ENCODE assay signal across 21 mouse cellular contexts in genomic region chr9:117297662-117298531, GRCm38 (mm10).
DNase-seq lines count a peak whose midpoint lies in the region; ATAC-seq and TF ChIP-seq lines count a peak whose summit lies in the region.
"Had no signal": no experiment of that assay in that cellular context is flagged by ENCODE, and none has a peak within 500 bp of the region (broad histone marks: within the 10 kb centered on the region; RNA-seq: fewer than 3 reads in every experiment).

No protein-coding gene starts in this region.

- H3K4me1 ChIP-seq in hindbrain, embryonic 13.5 days (replicated peaks), result peaks cover 15% of the 10 kb centered on the region
- H3K4me1 ChIP-seq in hindbrain, postnatal 0 days (ENCODE audit: insufficient read depth, low read length), result no peaks in the 10 kb centered on the region; the same call in 1 of the 2 replicates
- peaks cover 5% of the 10 kb centered on the region for H3K4me1 ChIP-seq in ES-Bruce4 (ENCODE audit: control insufficient read depth, insufficient read depth, low read length)
- H3K4me1 ChIP-seq: embryonic facial prominence, embryonic 12.5 days; heart, embryonic 10.5 days; limb, embryonic 12.5 days; liver, embryonic 12.5 days had no signal

- H3K27me3 ChIP-seq in hindbrain, embryonic 13.5 days, result no peaks in the 10 kb centered on the region
- H3K27me3 ChIP-seq in hindbrain, postnatal 0 days (ENCODE audit: insufficient read depth, low read length), result no peaks in the 10 kb centered on the region
- peaks cover 5% of the 10 kb centered on the region; the same call in 1 of the 2 replicates for H3K27me3 ChIP-seq in ES-Bruce4 (ENCODE audit: control insufficient read depth, insufficient read depth, low read length, poor library complexity, severe bottlenecking)
- H3K27me3 ChIP-seq: embryonic facial prominence, embryonic 12.5 days; limb, embryonic 12.5 days; liver, embryonic 12.5 days had no signal

- H3K4me2 ChIP-seq in hindbrain, embryonic 13.5 days, result no peak overlapping the region
- H3K4me2 ChIP-seq in hindbrain, postnatal 0 days (ENCODE audit: low read depth, low read length), result no peak overlapping the region
- H3K4me2 ChIP-seq: embryonic facial prominence, embryonic 12.5 days; forebrain, embryonic 13.5 days; limb, embryonic 12.5 days; liver, embryonic 12.5 days; midbrain, embryonic 15.5 days had no signal

- no peak for TF ChIP-seq CTCF in hindbrain, postnatal 0 days (IDR thresholded peaks at IDR 0.05; ENCODE audit: low read depth)
- no peak for TF ChIP-seq CTCF in ES-Bruce4 (IDR thresholded peaks at IDR 0.05; ENCODE audit: low read depth, low read length)
- no peak for TF ChIP-seq CTCF in brain, embryonic 14.5 days (IDR thresholded peaks at IDR 0.05; ENCODE audit: borderline replicate concordance, extremely low read depth, insufficient read depth, insufficient read length)

- no peak overlapping the region for H3K4me3 ChIP-seq in hindbrain, embryonic 13.5 days
- no peak overlapping the region for H3K4me3 ChIP-seq in hindbrain, postnatal 0 days (ENCODE audit: low read length)
- H3K4me3 ChIP-seq in ES-Bruce4 (ENCODE audit: low read depth, low read length), result no peak overlapping the region
- H3K4me3 ChIP-seq: embryonic facial prominence, embryonic 12.5 days; erythroblast, embryonic 14.5 days; forebrain, embryonic 13.5 days; heart, embryonic 10.5 days; limb, embryonic 12.5 days; liver, embryonic 12.5 days; midbrain, embryonic 15.5 days had no signal

- TF ChIP-seq POLR2A in ES-Bruce4 (IDR thresholded peaks at IDR 0.05; ENCODE audit: insufficient read depth, low read length), result no peak
- TF ChIP-seq POLR2A in brain, embryonic 14.5 days (IDR thresholded peaks at IDR 0.05; ENCODE audit: borderline replicate concordance, extremely low read depth, insufficient read depth, insufficient read length, poor library complexity, severe bottlenecking), result no peak

- H3K36me3 ChIP-seq in hindbrain, embryonic 13.5 days, result no peaks in the 10 kb centered on the region
- H3K36me3 ChIP-seq in hindbrain, postnatal 0 days (ENCODE audit: insufficient read depth, low read length), result no peaks in the 10 kb centered on the region
- no peaks in the 10 kb centered on the region for H3K36me3 ChIP-seq in ES-Bruce4 (ENCODE audit: control insufficient read depth, insufficient read depth, low read length, poor library complexity, severe bottlenecking)
- H3K36me3 ChIP-seq: embryonic facial prominence, embryonic 12.5 days; heart, embryonic 10.5 days; limb, embryonic 12.5 days; liver, embryonic 12.5 days; midbrain, embryonic 15.5 days had no signal

- WGBS in hindbrain, embryonic 13.5 days, result 43% methylated on average over 15 of the region's 15 CpGs
- WGBS in hindbrain, postnatal 0 days, result 45% methylated on average over 15 of the region's 15 CpGs

- TF ChIP-seq EP300 in ES-Bruce4 (IDR thresholded peaks at IDR 0.05; ENCODE audit: insufficient read depth, low read depth, low read length), result 0 out of 2 replicates have a peak, but pooled peaks have one; percentile 14

- H3K27ac ChIP-seq in hindbrain, embryonic 13.5 days, result 0 out of 2 replicates have a peak overlapping the region, but pooled peaks have one; percentile 23
- no peak overlapping the region for H3K27ac ChIP-seq in hindbrain, postnatal 0 days
- H3K27ac ChIP-seq in ES-Bruce4 (ENCODE audit: insufficient read depth, low read length), result no peak overlapping the region
- H3K27ac ChIP-seq: embryonic facial prominence, embryonic 12.5 days; forebrain, embryonic 13.5 days; heart, embryonic 10.5 days; kidney, postnatal 0 days; limb, embryonic 12.5 days; liver, embryonic 12.5 days; macrophage; midbrain, embryonic 15.5 days had no signal

- no peaks in the 10 kb centered on the region for H3K9me3 ChIP-seq in hindbrain, embryonic 13.5 days
- H3K9me3 ChIP-seq in hindbrain, postnatal 0 days (ENCODE audit: low read length), result no peaks in the 10 kb centered on the region
- H3K9me3 ChIP-seq in ES-Bruce4 (replicated peaks; ENCODE audit: control insufficient read depth, insufficient read depth, low read length, poor library complexity, severe bottlenecking), result no peaks in the 10 kb centered on the region
- H3K9me3 ChIP-seq: embryonic facial prominence, embryonic 12.5 days; forebrain, embryonic 13.5 days; heart, embryonic 10.5 days; limb, embryonic 12.5 days; liver, embryonic 12.5 days; midbrain, embryonic 15.5 days had no signal

- H3K9ac ChIP-seq in hindbrain, embryonic 13.5 days, result no peak overlapping the region
- no peak overlapping the region for H3K9ac ChIP-seq in hindbrain, postnatal 0 days (replicated peaks; ENCODE audit: low read length)
- no peak overlapping the region for H3K9ac ChIP-seq in ES-Bruce4 (ENCODE audit: low read depth, poor library complexity, severe bottlenecking)
- H3K9ac ChIP-seq: embryonic facial prominence, embryonic 12.5 days; forebrain, embryonic 13.5 days; limb, embryonic 12.5 days; liver, embryonic 12.5 days; midbrain, embryonic 15.5 days had no signal

- ATAC-seq in hindbrain, embryonic 13.5 days (ENCODE audit: low FRiP score), result no peak
- no peak for ATAC-seq in hindbrain, postnatal 0 days
- ATAC-seq: forebrain, embryonic 13.5 days; liver, embryonic 12.5 days; midbrain, embryonic 15.5 days had no signal

- DNase-seq in hindbrain, postnatal 0 days (ENCODE audit: low spot score), result no peak
- peak; percentile 42 for DNase-seq in brain, embryonic 14.5 days (ENCODE audit: low read depth)
- DNase-seq in lung, postnatal 14 days, result peak; percentile 36
- no peak for DNase-seq in thymus, adult 18-20 months
- DNase-seq in urinary bladder, postnatal 10 days (ENCODE audit: low spot score), result no peak
- DNase-seq: adrenal gland, adult 8-10 months; cerebellum, postnatal 10 days; heart, postnatal 10 days; kidney, adult 18-20 months; right cerebral cortex, postnatal 25 days had no signal

Comparison
In these comparisons a context has a peak if more than half of its experiments do, and no peak if none do; other contexts are left out.
1. DNase-seq: peak in brain, embryonic 14.5 days (single experiment) and lung, postnatal 14 days (single experiment); none in hindbrain, postnatal 0 days (single experiment), thymus, adult 18-20 months (0 of 2) and urinary bladder, postnatal 10 days (single experiment).